Mouse (Mus musculus): Measurements from ENCODE around the gene Asb2. TPM values are rescaled to one million over a fixed set of nuclear protein-coding genes. Genes with fewer than 3 reads are reported as not detected.

The Asb2 gene
- polyA plus RNA-seq, 1 experiment from 2014 or later, result 1.2 TPM

- H3K9ac ChIP-seq (ENCODE audit: low read depth, low read length), result no peak overlapping the region
- peak; percentile 75 for ATAC-seq (ENCODE audit: low FRiP score, low TSS enrichment)
- no peak overlapping the region for H3K4me2 ChIP-seq (replicated peaks; ENCODE audit: low read depth, low read length)
- peaks cover 3% of the 10 kb centered on the region; the same call in 1 of the 2 replicates for H3K9me3 ChIP-seq (ENCODE audit: control insufficient read depth, low read length)
- WGBS, result 22% methylated on average over 2 of the region's 2 CpGs
- no peaks in the 10 kb centered on the region for H3K4me1 ChIP-seq (ENCODE audit: control insufficient read depth, insufficient read depth, low read length)
- no peaks in the 10 kb centered on the region for H3K36me3 ChIP-seq (ENCODE audit: control insufficient read depth, insufficient read depth, low read length)
- H3K27me3 ChIP-seq (ENCODE audit: control insufficient read depth, insufficient read depth, low read length), result no peaks in the 10 kb centered on the region
- H3K4me3 ChIP-seq (ENCODE audit: low read length), result no peak overlapping the region
- H3K27ac ChIP-seq (ENCODE audit: low read depth, low read length), result no peak overlapping the region
Measured at GRCm38 (mm10) chr12:103281491-103281890, 74.3 kb downstream of the Asb2 start.

- no peak overlapping the region for H3K4me3 ChIP-seq (ENCODE audit: low read length)
- no peak overlapping the region for H3K9ac ChIP-seq (ENCODE audit: low read depth, low read length)
- H3K9me3 ChIP-seq (ENCODE audit: control insufficient read depth, low read length), result peaks cover 3% of the 10 kb centered on the region; the same call in 1 of the 2 replicates
- H3K36me3 ChIP-seq (ENCODE audit: control insufficient read depth, insufficient read depth, low read length), result no peaks in the 10 kb centered on the region
- no peak for ATAC-seq (ENCODE audit: low FRiP score, low TSS enrichment)
- H3K4me2 ChIP-seq (replicated peaks; ENCODE audit: low read depth, low read length), result no peak overlapping the region
- WGBS, result 52% methylated on average over 4 of the region's 4 CpGs
- no peak overlapping the region for H3K27ac ChIP-seq (ENCODE audit: low read depth, low read length)
- H3K27me3 ChIP-seq (ENCODE audit: control insufficient read depth, insufficient read depth, low read length), result no peaks in the 10 kb centered on the region
- H3K4me1 ChIP-seq (ENCODE audit: control insufficient read depth, insufficient read depth, low read length), result no peaks in the 10 kb centered on the region
Measured at GRCm38 (mm10) chr12:103276422-103276821, 79.4 kb downstream of the Asb2 start.

- Histone ChIP-seq H3K4me3 (ENCODE audit: low read length) (no peak overlapping the region), H3K36me3 (ENCODE audit: control insufficient read depth, insufficient read depth, low read length) (no peaks in the 10 kb centered on the region), H3K4me1 (ENCODE audit: control insufficient read depth, insufficient read depth, low read length) (no peaks in the 10 kb centered on the region), H3K9ac (ENCODE audit: low read depth, low read length) (no peak overlapping the region), H3K27me3 (ENCODE audit: control insufficient read depth, insufficient read depth, low read length) (no peaks in the 10 kb centered on the region), H3K9me3 (ENCODE audit: control insufficient read depth, low read length) (peaks cover 3% of the 10 kb centered on the region; the same call in 1 of the 2 replicates), H3K27ac (ENCODE audit: low read depth, low read length) (no peak overlapping the region), H3K4me2 (replicated peaks; ENCODE audit: low read depth, low read length) (no peak overlapping the region)
- 94% methylated on average over 2 of the region's 2 CpGs for WGBS
- no peak for ATAC-seq (ENCODE audit: low FRiP score, low TSS enrichment)
Measured at GRCm38 (mm10) chr12:103273732-103274131, 82.1 kb downstream of the Asb2 start.

- H3K36me3 ChIP-seq (ENCODE audit: control insufficient read depth, insufficient read depth, low read length), result no peaks in the 10 kb centered on the region
- H3K9ac ChIP-seq (ENCODE audit: low read depth, low read length), result no peak overlapping the region
- H3K4me2 ChIP-seq (replicated peaks; ENCODE audit: low read depth, low read length), result no peak overlapping the region
- 66% methylated on average over 6 of the region's 6 CpGs for WGBS
- H3K27me3 ChIP-seq (ENCODE audit: control insufficient read depth, insufficient read depth, low read length), result no peaks in the 10 kb centered on the region
- peaks cover 2% of the 10 kb centered on the region; the same call in 1 of the 2 replicates for H3K9me3 ChIP-seq (ENCODE audit: control insufficient read depth, low read length)
- no peak overlapping the region for H3K27ac ChIP-seq (ENCODE audit: low read depth, low read length)
- no peak overlapping the region for H3K4me3 ChIP-seq (ENCODE audit: low read length)
- H3K4me1 ChIP-seq (ENCODE audit: control insufficient read depth, insufficient read depth, low read length), result no peaks in the 10 kb centered on the region
- ATAC-seq (ENCODE audit: low FRiP score, low TSS enrichment), result no peak
Measured at GRCm38 (mm10) chr12:103273051-103273450, 82.8 kb downstream of the Asb2 start.

GRCm38 (mm10) chr12:103272176-103272575, 83.6 kb downstream of the Asb2 start:
- Histone ChIP-seq H3K4me2 (replicated peaks; ENCODE audit: low read depth, low read length) (no peak overlapping the region), H3K4me1 (ENCODE audit: control insufficient read depth, insufficient read depth, low read length) (no peaks in the 10 kb centered on the region), H3K36me3 (ENCODE audit: control insufficient read depth, insufficient read depth, low read length) (no peaks in the 10 kb centered on the region), H3K27me3 (ENCODE audit: control insufficient read depth, insufficient read depth, low read length) (no peaks in the 10 kb centered on the region), H3K9me3 (ENCODE audit: control insufficient read depth, low read length) (no peaks in the 10 kb centered on the region), H3K27ac (ENCODE audit: low read depth, low read length) (no peak overlapping the region), H3K9ac (ENCODE audit: low read depth, low read length) (no peak overlapping the region), H3K4me3 (ENCODE audit: low read length) (no peak overlapping the region)
- WGBS, result 88% methylated on average over 3 of the region's 3 CpGs
- ATAC-seq (ENCODE audit: low FRiP score, low TSS enrichment), result no peak

Other genes starting within 250 kb of the Asb2 start
- gene Prima1, start 113.9 kb downstream of the Asb2 start, polyA plus RNA-seq (2014; fragmentation: Nextera tagmentation; extraction: Ambion mirVana), result 0.21 and 0.49 TPM in 2 replicates
- gene Fam181a, start 45.0 kb downstream of the Asb2 start, polyA plus RNA-seq (2014; fragmentation: Nextera tagmentation; extraction: Ambion mirVana), result not detected in 2 replicates
- gene Otub2, start 32.7 kb upstream of the Asb2 start, polyA plus RNA-seq (2014; fragmentation: Nextera tagmentation; extraction: Ambion mirVana), result 6.0 and 6.1 TPM in 2 replicates
- 0.22 and 0.26 TPM in 2 replicates for gene 9330161L09Rik, start 51.8 kb upstream of the Asb2 start, polyA plus RNA-seq (2014; fragmentation: Nextera tagmentation; extraction: Ambion mirVana)
- gene Ddx24, start 69.8 kb upstream of the Asb2 start, polyA plus RNA-seq (2014; fragmentation: Nextera tagmentation; extraction: Ambion mirVana), result 73.9 and 93.9 TPM in 2 replicates
- 22.3 and 22.5 TPM in 2 replicates for gene Ifi27, start 78.2 kb upstream of the Asb2 start, polyA plus RNA-seq (2014; fragmentation: Nextera tagmentation; extraction: Ambion mirVana)
- gene Ifi27l2a, start 87.7 kb upstream of the Asb2 start, polyA plus RNA-seq (2014; fragmentation: Nextera tagmentation; extraction: Ambion mirVana), result 5.9 and 8.0 TPM in 2 replicates
- gene Ifi27l2b, start 101.2 kb upstream of the Asb2 start, polyA plus RNA-seq (2014; fragmentation: Nextera tagmentation; extraction: Ambion mirVana), result not detected in 2 replicates
- gene Ppp4r4, start 176.3 kb upstream of the Asb2 start, polyA plus RNA-seq (2014; fragmentation: Nextera tagmentation; extraction: Ambion mirVana), result 1.2 and 2.0 TPM in 2 replicates